Mouse (Mus musculus) B cell, adult 2 months (primary cell): ENCODE measurements around the gene Reck.

Source experiments
- DNase-seq, 2 experiments: peaks; one replicate each; pipeline ENCODE4 v3.0.0; 2022

Reck gene

GRCm38 (mm10) chr4:43970393-43971330 lies 95.3 kb downstream of the Reck start:
- DNase-seq = peak; percentile 31 to 32

- DNase-seq = no peak
Observed at GRCm38 (mm10) chr4:43971541-43972136, 96.3 kb downstream of the Reck start.

DNA sequence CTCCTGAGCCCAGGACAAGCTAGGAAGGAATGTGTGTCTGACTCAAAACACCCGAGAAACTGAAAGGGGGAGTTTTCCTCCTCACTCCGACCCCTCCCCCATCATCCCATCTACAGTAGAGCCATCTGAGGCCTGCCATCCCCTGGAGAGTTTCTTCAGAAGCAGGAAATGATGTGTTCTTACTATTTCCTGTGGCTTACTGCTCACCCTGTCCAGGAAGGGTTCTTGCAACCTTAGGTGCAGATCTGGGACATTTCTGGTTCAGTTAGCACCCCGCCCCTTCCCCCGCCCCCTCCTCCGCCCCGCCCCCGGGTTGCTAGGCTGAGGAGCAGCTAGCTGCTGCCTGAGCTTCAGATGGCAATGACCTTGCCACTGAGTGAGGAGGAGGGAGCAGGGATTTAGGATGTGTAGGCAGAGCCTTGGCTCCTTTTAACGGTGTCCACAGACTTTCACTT lies 96.8 kb downstream of the Reck start:
- peak; percentile 71 to 77 for DNase-seq

GRCm38 (mm10) chr4:43973526-43973981 lies 98.2 kb downstream of the Reck start:
- peak; percentile 72 to 76 for DNase-seq

GRCm38 (mm10) chr4:43974914-43975616 lies 99.7 kb downstream of the Reck start:
- peak in 1 of 2 experiments; percentile 20 for DNase-seq

GRCm38 (mm10) chr4:43976223-43976740 lies 101.0 kb downstream of the Reck start:
- no peak for DNase-seq

- peak in 1 of 2 experiments; percentile 15 for DNase-seq
Observed at GRCm38 (mm10) chr4:43978521-43979443, 103.5 kb downstream of the Reck start.

DNA sequence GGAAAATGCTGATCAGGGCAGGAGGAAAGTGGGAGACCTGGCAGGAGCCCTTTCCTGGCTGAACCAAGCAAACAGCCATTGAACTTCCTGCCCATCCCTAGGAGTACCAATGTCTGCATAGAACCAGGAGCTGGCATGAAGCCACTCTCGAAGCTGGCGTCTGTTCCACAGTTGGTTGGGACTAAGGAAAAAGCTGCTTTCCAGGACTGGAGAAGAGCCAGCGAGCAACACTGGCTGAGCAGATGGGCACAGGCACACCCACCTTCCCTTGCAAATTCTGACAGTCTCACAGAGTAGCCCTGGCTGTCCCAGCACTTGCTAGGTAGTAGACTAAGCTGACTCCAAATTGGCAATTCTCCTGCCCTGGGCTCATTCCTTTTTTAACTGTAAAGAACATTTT lies 104.4 kb downstream of the Reck start:
- no peak for DNase-seq

GRCm38 (mm10) chr4:43980236-43980635 lies 104.9 kb downstream of the Reck start:
- no peak for DNase-seq

DNA sequence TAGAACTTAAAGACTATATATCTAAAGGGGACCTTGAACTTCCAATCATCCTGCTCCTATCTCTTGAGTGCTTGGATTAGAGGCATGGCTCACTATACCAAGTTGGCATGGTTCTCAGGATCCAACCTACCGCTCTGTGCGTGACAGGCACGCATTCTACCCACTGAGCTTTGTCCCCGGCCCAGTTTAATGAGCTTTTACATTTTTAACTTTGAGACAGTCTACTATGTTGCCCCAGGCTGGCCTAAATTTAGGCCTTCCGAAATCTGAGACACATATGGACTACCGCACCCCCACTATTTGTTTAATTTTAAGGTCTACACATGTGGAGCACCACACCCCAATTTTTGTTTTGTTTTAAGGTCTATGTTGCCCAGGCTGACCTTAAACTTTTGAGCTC lies 105.5 kb downstream of the Reck start:
- no peak for DNase-seq

GRCm38 (mm10) chr4:43981251-43981650 lies 105.9 kb downstream of the Reck start:
- DNase-seq = no peak

DNA sequence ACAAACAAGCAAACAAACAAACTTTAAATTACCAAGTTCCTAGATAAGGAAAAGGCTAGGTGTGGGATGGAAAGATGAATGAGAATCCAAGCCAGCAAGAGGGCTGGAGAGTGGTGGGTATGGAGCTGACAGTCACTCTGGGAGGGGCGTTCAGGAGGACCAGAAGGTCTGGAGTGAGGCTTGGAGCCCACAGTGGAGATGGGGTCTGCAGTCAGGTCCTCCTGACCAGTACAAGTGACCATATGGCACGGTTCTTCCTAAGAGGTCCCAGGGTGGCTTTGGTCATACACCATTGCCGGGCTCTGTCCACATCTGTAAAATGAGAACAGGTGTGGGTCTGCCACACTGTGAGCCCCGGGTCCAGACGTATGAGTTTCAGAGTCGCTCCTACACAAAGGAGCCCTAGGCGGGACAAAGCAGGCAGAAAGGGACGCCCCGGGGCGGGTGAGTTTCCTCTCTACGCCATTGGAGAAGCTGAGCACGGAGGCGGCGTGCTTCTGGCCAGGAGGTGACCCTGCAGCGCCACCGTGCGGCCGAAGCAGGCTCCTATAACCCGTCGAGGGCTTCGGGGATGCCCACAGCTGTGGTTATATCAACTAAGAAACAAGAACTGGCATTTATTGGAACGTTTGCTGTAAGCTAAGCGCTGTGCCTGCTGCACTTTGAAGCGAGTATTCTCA lies 106.9 kb downstream of the Reck start:
- peak; percentile 97 for DNase-seq

- no peak for DNase-seq
Observed at GRCm38 (mm10) chr4:43983181-43983580, 107.9 kb downstream of the Reck start, which contains the start of gene Ccin. Gene Ccin, plus strand, starts transcription at chr4:43983483.

DNA sequence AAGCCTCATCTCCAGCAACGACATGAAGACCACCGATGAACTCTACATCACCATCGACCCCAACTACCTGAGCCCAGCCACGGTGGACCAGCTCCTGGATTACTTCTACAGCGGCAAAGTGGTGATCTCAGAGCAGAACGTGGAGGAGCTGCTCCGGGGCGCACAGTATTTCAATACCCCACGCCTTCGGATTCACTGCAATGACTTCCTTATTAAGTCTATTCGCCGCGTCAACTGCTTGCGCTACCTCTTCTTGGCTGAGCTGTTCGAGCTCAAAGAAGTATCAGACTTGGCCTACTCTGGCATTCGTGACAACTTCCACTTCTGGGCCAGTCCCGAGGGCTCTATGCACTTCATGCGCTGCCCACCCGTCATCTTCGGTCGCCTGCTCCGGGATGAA lies 108.4 kb downstream of the Reck start:
- no peak for DNase-seq

DNA sequence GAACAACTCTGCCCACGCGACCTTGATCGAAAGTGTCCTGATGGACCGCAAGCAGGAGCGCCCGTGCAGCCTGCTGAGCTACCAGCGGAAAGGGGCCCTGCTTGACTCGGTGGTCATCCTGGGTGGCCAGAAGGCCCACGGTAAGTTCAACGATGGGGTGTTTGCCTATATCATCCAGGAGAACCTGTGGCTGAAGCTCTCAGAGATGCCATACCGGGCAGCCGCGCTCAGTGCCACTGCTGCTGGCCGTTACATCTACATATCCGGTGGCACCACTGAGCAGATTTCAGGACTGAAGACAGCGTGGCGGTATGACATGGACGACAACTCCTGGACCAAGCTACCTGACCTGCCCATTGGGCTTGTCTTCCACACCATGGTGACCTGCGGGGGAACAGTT lies 109.0 kb downstream of the Reck start:
- DNase-seq = no peak

- DNase-seq = no peak
Observed at GRCm38 (mm10) chr4:43988976-43989375, 113.6 kb downstream of the Reck start.

DNA sequence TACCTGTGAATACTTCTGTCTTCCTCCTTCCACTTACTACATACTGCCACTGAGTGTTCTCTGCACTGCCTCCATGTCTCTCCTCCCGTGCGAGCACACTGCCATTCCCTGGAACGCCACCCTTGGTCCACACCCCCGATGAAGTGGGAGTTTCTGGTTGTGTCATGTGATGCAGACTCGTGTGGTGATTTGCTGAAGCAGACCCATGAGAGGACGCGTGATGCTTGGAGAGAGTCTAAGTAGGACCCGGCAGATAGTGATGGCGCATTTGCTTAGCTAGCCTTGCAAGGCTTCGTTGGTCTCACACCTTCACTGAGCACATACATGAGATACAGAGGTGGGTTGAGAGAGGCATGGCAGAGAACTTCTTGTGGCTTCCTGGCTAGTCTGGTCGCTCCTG lies 117.7 kb downstream of the Reck start:
- DNase-seq = no peak

DNA sequence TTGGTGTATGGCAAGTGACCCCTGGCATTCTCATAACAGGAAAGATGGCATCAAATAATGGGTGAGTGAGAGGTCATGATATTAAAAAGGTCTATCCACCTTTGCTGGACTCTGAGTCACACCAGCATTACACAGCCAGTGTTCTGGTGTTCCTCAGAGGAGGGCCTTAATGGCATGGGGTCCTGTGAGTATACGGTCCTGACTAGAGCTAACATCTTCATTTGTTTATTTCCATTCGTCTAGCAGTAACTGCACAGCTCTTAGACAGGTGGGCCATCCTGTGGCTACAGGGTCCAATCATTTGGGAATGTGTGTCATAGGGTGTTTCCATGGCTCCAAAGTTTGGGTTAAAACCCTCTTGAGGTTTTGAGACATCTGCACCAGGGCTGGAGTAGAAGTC lies 119.0 kb downstream of the Reck start:
- no peak for DNase-seq
